ENCODE assay signal across 22 mouse cellular contexts in genomic region chr3:108474969-108475368, GRCm38 (mm10). TPM values are rescaled to one million over a fixed set of nuclear protein-coding genes. Genes with fewer than 3 reads are reported as not detected.
A peak's percentile ranks its signal among the peaks of the same experiment; 100 is the strongest.
DNase-seq lines count a peak whose midpoint lies in the region; ATAC-seq and TF ChIP-seq lines count a peak whose summit lies in the region.
"Had no signal": no experiment of that assay in that cellular context is flagged by ENCODE, and none has a peak within 500 bp of the region (broad histone marks: within the 10 kb centered on the region; RNA-seq: fewer than 3 reads in every experiment).

No protein-coding gene starts in this region.

- H3K4me1 ChIP-seq in stomach, embryonic 15.5 days = peaks cover 10% of the 10 kb centered on the region; the same call in 1 of the 2 replicates
- no peaks in the 10 kb centered on the region for H3K4me1 ChIP-seq in stomach, postnatal 0 days (replicated peaks; ENCODE audit: control insufficient read depth, insufficient read depth)
- H3K4me1 ChIP-seq: forebrain, embryonic 13.5 days; forebrain, embryonic 15.5 days had no signal

- no peak for ATAC-seq in stomach, embryonic 15.5 days (ENCODE audit: insufficient read depth, low FRiP score, low read depth)
- ATAC-seq in stomach, postnatal 0 days (ENCODE audit: low FRiP score, low TSS enrichment) = peak; percentile 55; the same call in 1 of the 2 replicates
- ATAC-seq: forebrain, embryonic 13.5 days; forebrain, embryonic 15.5 days had no signal

- WGBS in stomach, embryonic 15.5 days = 75% methylated on average over 7 of the region's 7 CpGs
- WGBS in stomach, postnatal 0 days = 77% methylated on average over 7 of the region's 7 CpGs

- H3K9me3 ChIP-seq in stomach, embryonic 15.5 days = no peaks in the 10 kb centered on the region
- H3K9me3 ChIP-seq in stomach, postnatal 0 days (ENCODE audit: control insufficient read depth, low read length) = no peaks in the 10 kb centered on the region
- H3K9me3 ChIP-seq: embryonic facial prominence, embryonic 10.5 days; embryonic facial prominence, embryonic 12.5 days; forebrain, embryonic 13.5 days; forebrain, embryonic 15.5 days had no signal

- no peak overlapping the region for H3K4me2 ChIP-seq in stomach, embryonic 15.5 days
- no peak overlapping the region for H3K4me2 ChIP-seq in stomach, postnatal 0 days (replicated peaks; ENCODE audit: low read depth)
- H3K4me2 ChIP-seq: embryonic facial prominence, embryonic 12.5 days; forebrain, embryonic 13.5 days; forebrain, embryonic 15.5 days had no signal

- H3K27me3 ChIP-seq in stomach, embryonic 15.5 days (replicated peaks) = no peaks in the 10 kb centered on the region
- H3K27me3 ChIP-seq in stomach, postnatal 0 days (ENCODE audit: control insufficient read depth, insufficient read depth, low read length) = no peaks in the 10 kb centered on the region
- H3K27me3 ChIP-seq: embryonic facial prominence, embryonic 12.5 days; forebrain, embryonic 13.5 days; forebrain, embryonic 15.5 days had no signal

- H3K4me3 ChIP-seq in stomach, embryonic 15.5 days (replicated peaks) = no peak overlapping the region
- no peak overlapping the region for H3K4me3 ChIP-seq in stomach, postnatal 0 days (ENCODE audit: low read depth, low read length)
- H3K4me3 ChIP-seq: embryonic facial prominence, embryonic 10.5 days; embryonic facial prominence, embryonic 12.5 days; forebrain, embryonic 13.5 days; forebrain, embryonic 15.5 days had no signal

- no peak for TF ChIP-seq CTCF in stomach, postnatal 0 days (IDR thresholded peaks at IDR 0.05; ENCODE audit: low read depth)

- no peak for TF ChIP-seq EP300 in stomach, postnatal 0 days (optimal IDR thresholded peaks at IDR 0.05)

- intact Hi-C loops in left cerebral cortex, postnatal 4 days (cut with DNase I) = no loop called here

- no peak overlapping the region for H3K9ac ChIP-seq in stomach, embryonic 15.5 days
- no peak overlapping the region for H3K9ac ChIP-seq in stomach, postnatal 0 days (ENCODE audit: low read length)
- H3K9ac ChIP-seq: embryonic facial prominence, embryonic 12.5 days; forebrain, embryonic 13.5 days; forebrain, embryonic 15.5 days had no signal

- H3K27ac ChIP-seq in stomach, embryonic 15.5 days = peak overlapping the region; percentile 79
- H3K27ac ChIP-seq in stomach, postnatal 0 days (replicated peaks) = peak overlapping the region; percentile 30; the same call in 1 of the 2 replicates
- H3K27ac ChIP-seq: embryonic facial prominence, embryonic 10.5 days; embryonic facial prominence, embryonic 12.5 days; forebrain, embryonic 13.5 days; forebrain, embryonic 15.5 days had no signal

- DNase-seq in lung, postnatal 36 days = peak; percentile 28
- DNase-seq in lung, postnatal 10 days = no peak
- peak; percentile 61 for DNase-seq in stomach, postnatal 0 days (ENCODE audit: low spot score)
- no peak for DNase-seq in left cerebral cortex, postnatal 4 days
- DNase-seq in adrenal gland, adult 2 months = no peak
- no peak for DNase-seq in left cerebral cortex, adult 18-20 months (ENCODE audit: low spot score in 2 of 2)
- DNase-seq: adrenal gland, adult 8-10 months; adrenal gland, postnatal 14 days; adrenal gland, postnatal 36 days; cerebellum, adult 11-12 months; cerebellum, adult 2 months; cerebellum, adult 9-10 months; cerebellum, postnatal 10 days; cerebellum, postnatal 25 days had no signal

- no peaks in the 10 kb centered on the region for H3K36me3 ChIP-seq in stomach, embryonic 15.5 days
- H3K36me3 ChIP-seq in stomach, postnatal 0 days (ENCODE audit: control insufficient read depth, insufficient read depth, low read length) = no peaks in the 10 kb centered on the region
- H3K36me3 ChIP-seq: embryonic facial prominence, embryonic 10.5 days; embryonic facial prominence, embryonic 12.5 days; forebrain, embryonic 15.5 days had no signal

RNA-seq across cellular contexts. Expression of gene Sars, which starts 30.0 kb away (rescaled TPM):
- 124 and 142 TPM in 2 replicates for polyA plus RNA-seq in stomach, embryonic 15.5 days (2015; fragmentation: Nextera tagmentation; extraction: Ambion mirVana)
- 99.5 and 102 TPM in 2 replicates for polyA plus RNA-seq in stomach, postnatal 0 days (2015; fragmentation: Nextera tagmentation; extraction: Ambion mirVana)
- 100 to 1,000 TPM; 194 to 199 TPM for total RNA-seq in left cerebral cortex, postnatal 4 days (2021)
- total RNA-seq in adrenal gland, adult 2 months (2021) = 100 to 1,000 TPM; 198 to 212 TPM
- 23.8 and 32.6 TPM in 2 replicates for polyA plus RNA-seq in adrenal gland, adult 2 months (2012; rRNA removed)
- 100 to 1,000 TPM; 244 to 258 TPM for total RNA-seq in left cerebral cortex, adult 18-20 months (2021)

RNA-seq across cellular contexts. Expression of gene 1700013F07Rik, which starts 59.0 kb away (rescaled TPM):
- 0.41 and 0.46 TPM in 2 replicates for polyA plus RNA-seq in stomach, embryonic 15.5 days (2015; fragmentation: Nextera tagmentation; extraction: Ambion mirVana)
- polyA plus RNA-seq in stomach, postnatal 0 days (2015; fragmentation: Nextera tagmentation; extraction: Ambion mirVana) = 0.34 TPM in 1 of 2 replicates, not detected in the other
- total RNA-seq in left cerebral cortex, postnatal 4 days (2021) = 1 to 10 TPM; 2.4 to 2.7 TPM
- not detected for total RNA-seq in adrenal gland, adult 2 months (2021)
- not detected in 2 replicates for polyA plus RNA-seq in adrenal gland, adult 2 months (2012; rRNA removed)
- 1 to 10 TPM in 1 of 2 experiments, under 1 TPM in 1; 1.00 to 2.8 TPM for total RNA-seq in left cerebral cortex, adult 18-20 months (2021)
- total RNA-seq: adrenal gland, postnatal 14 days; adrenal gland, postnatal 36 days; ES-E14; MEL had no signal
- polyA plus RNA-seq: C2C12; embryonic facial prominence, embryonic 10.5 days had no signal

RNA-seq across cellular contexts. Expression of gene Celsr2, which starts 59.6 kb away (rescaled TPM):
- polyA plus RNA-seq in stomach, embryonic 15.5 days (2015; fragmentation: Nextera tagmentation; extraction: Ambion mirVana) = 12.2 and 13.6 TPM in 2 replicates
- polyA plus RNA-seq in stomach, postnatal 0 days (2015; fragmentation: Nextera tagmentation; extraction: Ambion mirVana) = 7.5 and 9.7 TPM in 2 replicates
- total RNA-seq in left cerebral cortex, postnatal 4 days (2021) = 100 to 1,000 TPM; 136 to 149 TPM
- 1 to 10 TPM; 6.1 to 8.3 TPM for total RNA-seq in adrenal gland, adult 2 months (2021)
- 9.9 and 17.1 TPM in 2 replicates for polyA plus RNA-seq in adrenal gland, adult 2 months (2012; rRNA removed)
- 100 to 1,000 TPM; 148 to 155 TPM for total RNA-seq in left cerebral cortex, adult 18-20 months (2021)
- total RNA-seq: MEL had no signal
- polyA plus RNA-seq: C2C12 had no signal

Comparison
In these comparisons a context has a peak if more than half of its experiments do, and no peak if none do; other contexts are left out.
1. DNase-seq: peak in lung, postnatal 36 days (single experiment) and stomach, postnatal 0 days (single experiment); none in lung, postnatal 10 days (single experiment), left cerebral cortex, postnatal 4 days (single experiment), adrenal gland, adult 2 months (single experiment) and left cerebral cortex, adult 18-20 months (0 of 2).
2. RNA of gene Celsr2, which starts 59.6 kb away (total RNA-seq): 148 to 155 TPM in left cerebral cortex, adult 18-20 months and 136 to 149 TPM in left cerebral cortex, postnatal 4 days; 6.1 to 8.3 TPM in adrenal gland, adult 2 months; every median in the first group is over 10 times any median in the second.